Mouse (Mus musculus): ENCODE data around the gene Olfr773.
"Not testable (repeated sequence)": the region's sequence is repeated elsewhere in the genome, so short reads cannot be mapped to it uniquely, and the experiment has no call there.

The Olfr773 gene

DNA sequence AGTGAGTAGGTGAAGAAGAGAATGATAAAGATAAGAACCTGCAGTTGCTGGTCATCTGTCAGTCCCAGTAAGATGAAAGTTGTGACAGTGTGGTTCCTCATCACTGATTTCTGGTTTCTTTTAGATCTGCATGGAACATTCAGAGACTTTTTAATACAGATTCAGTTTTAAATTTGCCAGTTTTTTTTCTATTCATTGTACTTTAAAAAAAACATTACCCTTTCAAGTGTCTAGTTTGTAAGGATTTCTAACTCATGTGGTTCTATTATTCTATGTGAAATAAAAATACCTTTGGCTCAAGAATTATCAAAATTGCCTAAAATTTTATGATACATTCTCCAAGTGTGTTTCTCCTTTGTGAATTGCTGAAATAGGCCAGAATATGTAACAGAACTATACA lies at the start of gene Olfr773:
Gene Olfr773, minus strand, starts transcription at position 101 of the 400 bp plus-strand sequence.
- not testable (repeated sequence) for DNase-seq (ENCODE audit: low spot score in 2 of 2)

DNA sequence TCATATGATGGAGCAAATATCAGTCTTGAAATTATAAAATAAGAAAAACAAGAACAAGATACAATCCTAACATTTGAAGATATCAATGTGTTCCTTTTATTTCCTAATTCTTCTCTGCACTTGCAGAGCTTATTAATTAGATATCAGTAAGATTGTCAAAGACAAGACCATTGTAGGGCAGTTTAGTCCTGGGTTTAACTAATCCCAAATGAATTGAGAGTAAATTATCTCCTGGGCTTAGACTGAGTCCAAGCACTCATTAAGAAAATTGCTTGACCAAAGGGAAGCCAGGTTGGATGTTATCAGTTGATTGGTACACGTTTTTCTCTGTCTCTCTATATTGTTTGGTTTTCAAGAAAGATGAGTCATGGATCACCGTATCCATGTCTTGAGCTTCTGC lies 48.7 kb upstream of the Olfr773 start, which contains the start of gene Olfr774:
Gene Olfr774, plus strand, starts transcription at position 301 of the 400 bp plus-strand sequence.
- DNase-seq (ENCODE audit: low spot score in 2 of 2) = no peak

DNA sequence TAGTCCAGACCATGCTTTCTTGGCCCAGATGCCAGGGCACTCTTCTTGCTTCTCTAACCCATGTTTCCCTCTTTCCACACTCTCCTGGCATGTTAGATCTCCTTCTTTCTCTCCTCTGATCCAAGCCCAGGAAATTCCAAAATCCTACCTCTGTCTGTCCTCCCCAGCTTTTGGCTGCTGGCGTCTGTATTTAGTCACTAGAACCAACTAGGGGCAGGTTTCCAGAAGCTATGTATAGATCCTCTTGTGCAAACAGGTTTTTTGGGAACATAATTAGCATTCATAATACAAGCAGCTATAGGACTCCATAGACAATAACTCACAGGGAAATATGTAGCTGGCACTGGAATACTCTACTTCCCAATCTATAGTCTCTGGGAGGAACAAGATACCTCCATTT lies 43.5 kb upstream of the Olfr773 start:
- DNase-seq (ENCODE audit: low spot score in 2 of 2) = no peak

DNA sequence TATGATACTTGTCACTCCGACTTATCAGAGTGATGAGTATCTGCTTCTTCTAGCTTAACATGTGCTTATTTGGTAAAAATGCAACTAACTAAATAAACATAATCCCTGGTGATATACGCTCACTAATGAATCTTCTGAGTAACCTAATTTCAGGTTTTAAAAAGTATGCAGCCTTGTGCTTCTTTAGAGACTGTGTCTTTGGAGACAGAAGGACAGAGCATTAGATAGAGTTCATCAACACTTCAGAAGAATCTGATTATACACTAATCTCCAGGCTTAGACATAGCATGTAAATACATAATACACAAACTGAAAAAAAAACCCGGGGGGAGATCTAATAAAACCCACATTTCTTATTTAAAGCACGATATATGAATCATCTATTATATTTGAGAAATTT lies 9.4 kb downstream of the Olfr773 start, which contains the start of gene Olfr772:
Gene Olfr772, minus strand, starts transcription at position 101 of the 400 bp plus-strand sequence.
- DNase-seq (ENCODE audit: low spot score in 2 of 2) = not testable (repeated sequence)

DNA sequence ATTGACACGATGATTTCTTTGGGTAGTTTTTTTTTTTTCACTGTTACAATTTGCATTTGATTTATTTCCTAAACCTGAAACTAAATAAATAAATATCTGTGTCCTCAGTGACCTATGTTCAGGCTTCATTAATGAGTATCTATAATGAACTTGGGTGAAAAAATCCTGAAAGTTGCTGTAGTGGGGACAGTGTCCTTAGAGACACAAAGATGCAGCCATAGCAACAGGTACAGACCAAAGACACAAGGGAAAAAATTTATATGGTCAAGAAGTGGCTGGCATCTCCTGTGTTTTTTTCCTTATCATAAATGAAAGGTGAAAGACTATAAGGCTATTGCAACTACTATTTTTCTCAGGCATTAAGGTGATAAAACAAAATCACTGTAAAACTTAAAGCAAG lies 22.6 kb downstream of the Olfr773 start, which contains the start of gene Olfr771:
Gene Olfr771, minus strand, starts transcription at position 101 of the 400 bp plus-strand sequence.
- no peak for DNase-seq (ENCODE audit: low spot score in 2 of 2)

DNA sequence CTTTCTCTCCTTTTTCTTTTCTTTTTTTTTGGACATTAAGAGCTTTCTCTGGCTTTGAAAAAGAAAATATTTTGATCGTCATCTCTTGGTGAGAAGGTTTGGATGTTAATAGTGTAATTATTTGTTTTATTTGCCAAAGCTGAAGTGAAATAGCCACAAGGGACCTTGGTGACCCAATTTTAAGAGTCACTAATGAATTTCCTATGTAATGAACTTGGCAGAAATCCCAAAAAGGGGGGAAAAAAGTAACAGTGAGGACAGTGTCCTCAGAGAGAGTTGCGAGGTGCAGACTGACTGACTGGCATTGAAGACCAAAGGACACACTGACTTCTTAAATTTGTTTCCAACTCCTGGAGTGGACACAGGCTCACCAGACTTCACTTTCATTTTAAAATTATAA lies 48.3 kb downstream of the Olfr773 start, which contains the start of gene Olfr770:
Gene Olfr770, minus strand, starts transcription at position 101 of the 400 bp plus-strand sequence.
- DNase-seq (ENCODE audit: low spot score in 2 of 2) = no peak
